Comparison of ENCODE assay signal across 8 mouse cellular contexts in genomic region chr7:101296252-101297022, GRCm38 (mm10). TPM values are rescaled to one million over a fixed set of nuclear protein-coding genes. Genes with fewer than 3 reads are reported as not detected.
A peak's percentile ranks its signal among the peaks of the same experiment; 100 is the strongest.
DNase-seq lines count a peak whose midpoint lies in the region; ATAC-seq and TF ChIP-seq lines count a peak whose summit lies in the region.

No protein-coding gene starts in this region.

- no peak for TF ChIP-seq POLR2A in limb, embryonic 14.5 days (IDR thresholded peaks at IDR 0.05; ENCODE audit: borderline replicate concordance, extremely low read depth, insufficient read depth, insufficient read length)

- WGBS in heart, embryonic 12.5 days = 13% methylated on average over 35 of the region's 35 CpGs
- 10% methylated on average over 35 of the region's 35 CpGs for whole genome bisulfite sequencing in kidney, embryonic 16.5 days
- WGBS in limb, embryonic 14.5 days = 10% methylated on average over 35 of the region's 35 CpGs
- 10% methylated on average over 35 of the region's 35 CpGs for WGBS in midbrain, embryonic 15.5 days
- 11% methylated on average over 35 of the region's 35 CpGs for WGBS in stomach, embryonic 15.5 days

- H3K36me3 ChIP-seq in heart, embryonic 12.5 days = peaks cover 34% of the 10 kb centered on the region
- no peaks in the 10 kb centered on the region; the same call in 1 of the 2 replicates for H3K36me3 ChIP-seq in kidney, embryonic 16.5 days (ENCODE audit: insufficient read depth, low read length)
- H3K36me3 ChIP-seq in limb, embryonic 14.5 days (ENCODE audit: control insufficient read depth, insufficient read depth, low read length) = 0 out of 2 replicates have a peak, but pooled peaks cover 8% of the 10 kb centered on the region
- H3K36me3 ChIP-seq in midbrain, embryonic 15.5 days (replicated peaks) = no peaks in the 10 kb centered on the region
- H3K36me3 ChIP-seq in stomach, embryonic 15.5 days = no peaks in the 10 kb centered on the region; the same call in 1 of the 2 replicates

- peak; percentile 89 for DNase-seq in adrenal gland, postnatal 14 days
- DNase-seq in embryo, embryonic 10.5 days (ENCODE audit: low spot score) = peak; percentile 91
- DNase-seq in limb, embryonic 14.5 days (ENCODE audit: low spot score) = peak; percentile 86
- DNase-seq in spleen, adult 18-20 months = no peak

- H3K9ac ChIP-seq in heart, embryonic 12.5 days = peak overlapping the region; percentile 60
- peak overlapping the region; percentile 65 for H3K9ac ChIP-seq in kidney, embryonic 16.5 days (replicated peaks; ENCODE audit: low read length)
- peak overlapping the region; percentile 37 for H3K9ac ChIP-seq in limb, embryonic 14.5 days (ENCODE audit: low read depth, low read length, severe bottlenecking)
- H3K9ac ChIP-seq in midbrain, embryonic 15.5 days = peak overlapping the region; percentile 66
- H3K9ac ChIP-seq in stomach, embryonic 15.5 days = no peak overlapping the region

- ATAC-seq in heart, embryonic 12.5 days (ENCODE audit: insufficient number of reproducible peaks, low FRiP score) = peak; percentile 47
- peak; percentile 78 for ATAC-seq in kidney, embryonic 16.5 days (ENCODE audit: low FRiP score, low TSS enrichment)
- ATAC-seq in limb, embryonic 14.5 days (ENCODE audit: low FRiP score, low read depth) = peak; percentile 86
- ATAC-seq in midbrain, embryonic 15.5 days (replicated peaks) = peak; percentile 90
- ATAC-seq in stomach, embryonic 15.5 days (ENCODE audit: insufficient read depth, low FRiP score, low read depth) = peak; percentile 87

- H3K4me1 ChIP-seq in heart, embryonic 12.5 days (replicated peaks) = peaks cover 30% of the 10 kb centered on the region
- peaks cover 18% of the 10 kb centered on the region for H3K4me1 ChIP-seq in kidney, embryonic 16.5 days (ENCODE audit: insufficient read depth, low read length)
- H3K4me1 ChIP-seq in limb, embryonic 14.5 days (ENCODE audit: control insufficient read depth, insufficient read depth, low read length) = peaks cover 13% of the 10 kb centered on the region; the same call in 1 of the 2 replicates
- H3K4me1 ChIP-seq in midbrain, embryonic 15.5 days = peaks cover 23% of the 10 kb centered on the region
- H3K4me1 ChIP-seq in stomach, embryonic 15.5 days = peaks cover 9% of the 10 kb centered on the region; the same call in 1 of the 2 replicates

- peak overlapping the region; percentile 35 for H3K4me3 ChIP-seq in heart, embryonic 12.5 days
- peak overlapping the region; percentile 45 for H3K4me3 ChIP-seq in kidney, embryonic 16.5 days (ENCODE audit: low read length)
- peak overlapping the region; percentile 32 for H3K4me3 ChIP-seq in limb, embryonic 14.5 days (replicated peaks; ENCODE audit: low read length)
- H3K4me3 ChIP-seq in midbrain, embryonic 15.5 days = peak overlapping the region; percentile 42
- peak overlapping the region; percentile 30 for H3K4me3 ChIP-seq in stomach, embryonic 15.5 days (replicated peaks)

- H3K9me3 ChIP-seq in heart, embryonic 12.5 days (replicated peaks) = no peaks in the 10 kb centered on the region
- no peaks in the 10 kb centered on the region for H3K9me3 ChIP-seq in kidney, embryonic 16.5 days (ENCODE audit: low read length)
- no peaks in the 10 kb centered on the region for H3K9me3 ChIP-seq in limb, embryonic 14.5 days (ENCODE audit: control insufficient read depth, low read length)
- H3K9me3 ChIP-seq in midbrain, embryonic 15.5 days = no peaks in the 10 kb centered on the region
- no peaks in the 10 kb centered on the region for H3K9me3 ChIP-seq in stomach, embryonic 15.5 days

- peak overlapping the region; percentile 77 for H3K4me2 ChIP-seq in heart, embryonic 12.5 days
- H3K4me2 ChIP-seq in kidney, embryonic 16.5 days (replicated peaks; ENCODE audit: low read depth, low read length) = peak overlapping the region; percentile 75
- H3K4me2 ChIP-seq in limb, embryonic 14.5 days (replicated peaks; ENCODE audit: low read depth, low read length, severe bottlenecking) = peak overlapping the region; percentile 60
- peak overlapping the region; percentile 86 for H3K4me2 ChIP-seq in midbrain, embryonic 15.5 days
- peak overlapping the region; percentile 62 for H3K4me2 ChIP-seq in stomach, embryonic 15.5 days

- H3K27ac ChIP-seq in heart, embryonic 12.5 days (ENCODE audit: poor library complexity, severe bottlenecking) = no peak overlapping the region
- H3K27ac ChIP-seq in kidney, embryonic 16.5 days (ENCODE audit: low read length) = no peak overlapping the region
- H3K27ac ChIP-seq in limb, embryonic 14.5 days (replicated peaks; ENCODE audit: low read depth, low read length) = no peak overlapping the region
- H3K27ac ChIP-seq in midbrain, embryonic 15.5 days = peak overlapping the region; percentile 76
- no peak overlapping the region for H3K27ac ChIP-seq in stomach, embryonic 15.5 days

- H3K27me3 ChIP-seq in heart, embryonic 12.5 days (replicated peaks) = peaks cover 27% of the 10 kb centered on the region
- 0 out of 2 replicates have a peak, but pooled peaks cover 10% of the 10 kb centered on the region for H3K27me3 ChIP-seq in kidney, embryonic 16.5 days (ENCODE audit: insufficient read depth, low read length)
- no peaks in the 10 kb centered on the region for H3K27me3 ChIP-seq in limb, embryonic 14.5 days (ENCODE audit: control insufficient read depth, insufficient read depth, low read length)
- H3K27me3 ChIP-seq in midbrain, embryonic 15.5 days (replicated peaks) = peaks cover 11% of the 10 kb centered on the region; the same call in 1 of the 2 replicates
- H3K27me3 ChIP-seq in stomach, embryonic 15.5 days (replicated peaks) = no peaks in the 10 kb centered on the region

RNA-seq across cellular contexts. Expression of gene Atg16l2, which starts 5.6 kb away (rescaled TPM):
- 16.6 and 21.5 TPM in 2 replicates for total RNA-seq in adrenal gland, postnatal 14 days (2021)
- polyA plus RNA-seq in heart, embryonic 12.5 days (2016; fragmentation: Nextera tagmentation; extraction: Ambion mirVana) = 22.6 and 23.8 TPM in 2 replicates
- 23.7 TPM in 2 replicates for polyA plus RNA-seq in kidney, embryonic 16.5 days (2015; fragmentation: Nextera tagmentation; extraction: Ambion mirVana)
- 31.1 and 35.2 TPM in 2 replicates for polyA plus RNA-seq in limb, embryonic 14.5 days (2012; rRNA removed)
- 14.5 and 17.0 TPM in 2 replicates for polyA plus RNA-seq in limb, embryonic 14.5 days (2014; fragmentation: Nextera tagmentation; extraction: Ambion mirVana)
- polyA plus RNA-seq in midbrain, embryonic 15.5 days (2015; fragmentation: Nextera tagmentation; extraction: Ambion mirVana) = 26.1 and 26.9 TPM in 2 replicates
- 15.4 and 16.2 TPM in 2 replicates for polyA plus RNA-seq in stomach, embryonic 15.5 days (2015; fragmentation: Nextera tagmentation; extraction: Ambion mirVana)

RNA-seq across cellular contexts. Expression of gene Stard10, which starts 20.4 kb away (rescaled TPM):
- total RNA-seq in adrenal gland, postnatal 14 days (2021) = 20.2 and 77.9 TPM in 2 replicates
- 22.9 and 28.6 TPM in 2 replicates for polyA plus RNA-seq in heart, embryonic 12.5 days (2016; fragmentation: Nextera tagmentation; extraction: Ambion mirVana)
- 57.7 and 66.8 TPM in 2 replicates for polyA plus RNA-seq in kidney, embryonic 16.5 days (2015; fragmentation: Nextera tagmentation; extraction: Ambion mirVana)
- polyA plus RNA-seq in limb, embryonic 14.5 days (2012; rRNA removed) = 26.3 and 28.1 TPM in 2 replicates
- polyA plus RNA-seq in limb, embryonic 14.5 days (2014; fragmentation: Nextera tagmentation; extraction: Ambion mirVana) = 30.7 and 32.1 TPM in 2 replicates
- 8.7 and 9.6 TPM in 2 replicates for polyA plus RNA-seq in midbrain, embryonic 15.5 days (2015; fragmentation: Nextera tagmentation; extraction: Ambion mirVana)
- polyA plus RNA-seq in stomach, embryonic 15.5 days (2015; fragmentation: Nextera tagmentation; extraction: Ambion mirVana) = 112 and 127 TPM in 2 replicates

RNA-seq across cellular contexts. Expression of gene Arap1, which starts 51.4 kb away (rescaled TPM):
- total RNA-seq in adrenal gland, postnatal 14 days (2021) = 39.7 and 55.7 TPM in 2 replicates
- polyA plus RNA-seq in heart, embryonic 12.5 days (2016; fragmentation: Nextera tagmentation; extraction: Ambion mirVana) = 19.9 and 22.5 TPM in 2 replicates
- polyA plus RNA-seq in kidney, embryonic 16.5 days (2015; fragmentation: Nextera tagmentation; extraction: Ambion mirVana) = 106 and 112 TPM in 2 replicates
- 92.6 and 99.2 TPM in 2 replicates for polyA plus RNA-seq in limb, embryonic 14.5 days (2012; rRNA removed)
- 77.1 and 87.3 TPM in 2 replicates for polyA plus RNA-seq in limb, embryonic 14.5 days (2014; fragmentation: Nextera tagmentation; extraction: Ambion mirVana)
- 10.4 and 10.6 TPM in 2 replicates for polyA plus RNA-seq in midbrain, embryonic 15.5 days (2015; fragmentation: Nextera tagmentation; extraction: Ambion mirVana)
- 88.7 and 92.5 TPM in 2 replicates for polyA plus RNA-seq in stomach, embryonic 15.5 days (2015; fragmentation: Nextera tagmentation; extraction: Ambion mirVana)

Comparison
In these comparisons a context has a peak if more than half of its experiments do, and no peak if none do; other contexts are left out.
1. DNase-seq: peak in adrenal gland, postnatal 14 days (single experiment), embryo, embryonic 10.5 days (single experiment) and limb, embryonic 14.5 days (single experiment); none in spleen, adult 18-20 months (0 of 2).
2. Peak in every context shown above with its lines, with median percentiles within 50 percentile points of each other: ATAC-seq, H3K4me2 ChIP-seq and H3K4me3 ChIP-seq.